Mouse (Mus musculus) T-helper 2 cell (primary cell): ENCODE results near the gene St7.

Experiments
- in situ Hi-C: fragments of 300-600 bp; cut with MboI, MseI; formaldehyde crosslinking; loops from one replicate; pipeline ENCODE4 v1.15.1; 2025; ENCODE audit warnings: high pct_unique_total_duplicates

St7 gene

GRCm38 (mm10) chr6:17941916-17942315, 249.2 kb downstream of the St7 start:
- in situ Hi-C loops: no loop called here

GRCm38 (mm10) chr6:17942344-17942743, 249.6 kb downstream of the St7 start:
- in situ Hi-C loops: no loop called here

GRCm38 (mm10) chr6:17943877-17944617, 251.3 kb downstream of the St7 start:
- in situ Hi-C loops: no loop called here

GRCm38 (mm10) chr6:17946456-17946855, 253.7 kb downstream of the St7 start:
- in situ Hi-C loops: no loop called here

GRCm38 (mm10) chr6:17947130-17947831, 254.5 kb downstream of the St7 start:
- in situ Hi-C loops: no loop called here

- in situ Hi-C loops: no loop called here
These were observed 256.4 kb downstream of the St7 start for GRCm38 (mm10) chr6:17949103-17949502.

- in situ Hi-C loops: no loop called here
These were observed 259.0 kb downstream of the St7 start for GRCm38 (mm10) chr6:17951779-17952178.

GRCm38 (mm10) chr6:17963455-17963854, 270.7 kb downstream of the St7 start:
- in situ Hi-C loops: no loop called here

GRCm38 (mm10) chr6:17968467-17969144, 275.9 kb downstream of the St7 start:
- in situ Hi-C loops: no loop called here

- in situ Hi-C loops: no loop called here
These were observed 277.1 kb downstream of the St7 start for GRCm38 (mm10) chr6:17969815-17970214.

GRCm38 (mm10) chr6:17971393-17971792, 278.7 kb downstream of the St7 start:
- in situ Hi-C loops: no loop called here

GRCm38 (mm10) chr6:17974416-17974815, 281.7 kb downstream of the St7 start:
- in situ Hi-C loops: no loop called here

- in situ Hi-C loops: no loop called here
These were observed 284.4 kb downstream of the St7 start for GRCm38 (mm10) chr6:17977165-17977564.

- in situ Hi-C loops: no loop called here
These were observed 285.6 kb downstream of the St7 start for GRCm38 (mm10) chr6:17978324-17978723.

GRCm38 (mm10) chr6:17978881-17979280, 286.1 kb downstream of the St7 start:
- in situ Hi-C loops: no loop called here

GRCm38 (mm10) chr6:17979361-17979760, 286.6 kb downstream of the St7 start:
- in situ Hi-C loops: no loop called here

- in situ Hi-C loops: no loop called here
These were observed 297.7 kb downstream of the St7 start for GRCm38 (mm10) chr6:17990173-17991028.

- in situ Hi-C loops: no loop called here
These were observed 298.9 kb downstream of the St7 start for GRCm38 (mm10) chr6:17991625-17992024.
